Mouse (Mus musculus): ENCODE measurements around the gene Ncoa3. TPM values are rescaled to one million over a fixed set of nuclear protein-coding genes. Genes with fewer than 3 reads are reported as not detected.

Gene Ncoa3
- polyA plus RNA-seq, 1 experiment from 2014 or later = 18.2 TPM

GRCm38 (mm10) chr2:166110764-166111163, 118.3 kb downstream of the Ncoa3 start:
- H3K4me3 ChIP-seq (replicated peaks; ENCODE audit: low read depth, low read length) = no peak overlapping the region
- no peaks in the 10 kb centered on the region for H3K27me3 ChIP-seq (ENCODE audit: control insufficient read depth, insufficient read depth, low read length)
- H3K36me3 ChIP-seq (ENCODE audit: control insufficient read depth, insufficient read depth, low read length) = 0 out of 2 replicates have a peak, but pooled peaks cover 2% of the 10 kb centered on the region
- no peak overlapping the region for H3K27ac ChIP-seq (replicated peaks; ENCODE audit: low read depth, low read length)
- no peak for ATAC-seq (ENCODE audit: low FRiP score, low TSS enrichment)
- 65% methylated on average over 8 of the region's 8 CpGs for WGBS
- no peak overlapping the region for H3K9ac ChIP-seq (replicated peaks; ENCODE audit: low read length)
- no peak overlapping the region for H3K4me2 ChIP-seq (ENCODE audit: low read length)
- H3K9me3 ChIP-seq (ENCODE audit: control insufficient read depth, low read length) = no peaks in the 10 kb centered on the region
- H3K4me1 ChIP-seq (ENCODE audit: control insufficient read depth, insufficient read depth, low read length) = no peaks in the 10 kb centered on the region
- DNase-seq = no peak

DNA sequence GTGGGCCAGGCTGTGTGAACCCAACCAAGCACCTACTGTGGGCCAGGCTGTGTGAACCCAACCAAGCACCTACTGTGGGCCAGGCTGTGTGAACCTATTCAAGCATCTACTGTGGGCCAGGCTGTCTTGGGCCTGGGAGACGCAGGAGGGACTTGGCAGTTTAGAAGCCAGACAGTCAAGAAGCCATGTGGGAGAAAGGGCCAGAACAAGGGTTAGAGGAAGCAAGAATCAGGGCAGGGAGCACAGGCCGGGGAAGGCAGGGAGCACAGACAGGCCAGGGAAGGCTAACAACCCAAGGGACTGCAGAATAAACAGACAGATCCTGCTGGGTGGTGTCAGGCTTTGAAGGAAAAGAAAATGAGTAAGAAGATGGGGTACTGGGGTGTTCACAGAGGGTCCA, 118.8 kb downstream of the Ncoa3 start:
- no peak overlapping the region for H3K9ac ChIP-seq (replicated peaks; ENCODE audit: low read length)
- H3K9me3 ChIP-seq (ENCODE audit: control insufficient read depth, low read length) = no peaks in the 10 kb centered on the region
- 81% methylated on average over 2 of the region's 2 CpGs for WGBS
- H3K27ac ChIP-seq (replicated peaks; ENCODE audit: low read depth, low read length) = no peak overlapping the region
- no peaks in the 10 kb centered on the region for H3K4me1 ChIP-seq (ENCODE audit: control insufficient read depth, insufficient read depth, low read length)
- peaks cover 5% of the 10 kb centered on the region for H3K36me3 ChIP-seq (ENCODE audit: control insufficient read depth, insufficient read depth, low read length)
- ATAC-seq (ENCODE audit: low FRiP score, low TSS enrichment) (no peak), DNase-seq (no peak)
- no peaks in the 10 kb centered on the region for H3K27me3 ChIP-seq (ENCODE audit: control insufficient read depth, insufficient read depth, low read length)
- H3K4me3 ChIP-seq (replicated peaks; ENCODE audit: low read depth, low read length) = no peak overlapping the region
- no peak overlapping the region for H3K4me2 ChIP-seq (ENCODE audit: low read length)

- no peak overlapping the region for H3K4me3 ChIP-seq (replicated peaks; ENCODE audit: low read depth, low read length)
- H3K4me1 ChIP-seq (ENCODE audit: control insufficient read depth, insufficient read depth, low read length) = no peaks in the 10 kb centered on the region
- H3K9ac ChIP-seq (replicated peaks; ENCODE audit: low read length) = no peak overlapping the region
- H3K27me3 ChIP-seq (ENCODE audit: control insufficient read depth, insufficient read depth, low read length) = no peaks in the 10 kb centered on the region
- no peak for DNase-seq
- 25% methylated on average over 10 of the region's 10 CpGs for WGBS
- no peaks in the 10 kb centered on the region for H3K9me3 ChIP-seq (ENCODE audit: control insufficient read depth, low read length)
- peaks cover 11% of the 10 kb centered on the region for H3K36me3 ChIP-seq (ENCODE audit: control insufficient read depth, insufficient read depth, low read length)
- H3K4me2 ChIP-seq (ENCODE audit: low read length) = no peak overlapping the region
- no peak overlapping the region for H3K27ac ChIP-seq (replicated peaks; ENCODE audit: low read depth, low read length)
- ATAC-seq (ENCODE audit: low FRiP score, low TSS enrichment) = no peak
Observed at GRCm38 (mm10) chr2:166111831-166112250, 119.4 kb downstream of the Ncoa3 start.

DNA sequence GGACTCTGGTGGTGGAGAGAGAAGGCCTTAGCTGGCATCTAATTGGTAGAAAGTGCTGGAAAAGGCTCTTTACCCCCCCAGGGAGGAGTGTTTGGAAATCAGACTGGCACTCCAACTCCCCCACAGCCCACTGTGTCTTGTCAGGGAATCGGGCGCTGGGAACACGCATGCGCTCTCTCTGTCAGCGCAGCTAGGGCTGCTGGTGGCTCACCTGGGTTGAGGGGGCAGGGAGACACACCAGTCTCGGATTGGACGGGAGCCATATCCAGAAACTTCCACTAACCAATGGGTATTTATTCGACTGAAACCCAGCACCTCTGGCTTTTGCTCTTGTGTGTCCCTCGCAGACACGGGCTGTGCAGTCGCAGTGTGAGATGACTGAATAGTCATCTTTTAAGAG, 120.5 kb downstream of the Ncoa3 start:
- no peaks in the 10 kb centered on the region for H3K4me1 ChIP-seq (ENCODE audit: control insufficient read depth, insufficient read depth, low read length)
- no peaks in the 10 kb centered on the region for H3K27me3 ChIP-seq (ENCODE audit: control insufficient read depth, insufficient read depth, low read length)
- no peak overlapping the region for H3K9ac ChIP-seq (replicated peaks; ENCODE audit: low read length)
- H3K27ac ChIP-seq (replicated peaks; ENCODE audit: low read depth, low read length) = no peak overlapping the region
- no peak overlapping the region for H3K4me2 ChIP-seq (ENCODE audit: low read length)
- WGBS = 95% methylated on average over 11 of the region's 11 CpGs
- DNase-seq (no peak), ATAC-seq (ENCODE audit: low FRiP score, low TSS enrichment) (no peak)
- no peaks in the 10 kb centered on the region for H3K9me3 ChIP-seq (ENCODE audit: control insufficient read depth, low read length)
- peaks cover 13% of the 10 kb centered on the region for H3K36me3 ChIP-seq (ENCODE audit: control insufficient read depth, insufficient read depth, low read length)
- no peak overlapping the region for H3K4me3 ChIP-seq (replicated peaks; ENCODE audit: low read depth, low read length)

GRCm38 (mm10) chr2:166115571-166116277, 123.3 kb downstream of the Ncoa3 start:
- Histone ChIP-seq H3K27ac (replicated peaks; ENCODE audit: low read depth, low read length) (no peak overlapping the region), H3K4me1 (ENCODE audit: control insufficient read depth, insufficient read depth, low read length) (no peaks in the 10 kb centered on the region), H3K36me3 (ENCODE audit: control insufficient read depth, insufficient read depth, low read length) (peaks cover 13% of the 10 kb centered on the region), H3K9me3 (ENCODE audit: control insufficient read depth, low read length) (no peaks in the 10 kb centered on the region), H3K9ac (replicated peaks; ENCODE audit: low read length) (no peak overlapping the region), H3K27me3 (ENCODE audit: control insufficient read depth, insufficient read depth, low read length) (no peaks in the 10 kb centered on the region), H3K4me3 (replicated peaks; ENCODE audit: low read depth, low read length) (no peak overlapping the region), H3K4me2 (ENCODE audit: low read length) (no peak overlapping the region)
- ATAC-seq (ENCODE audit: low FRiP score, low TSS enrichment) = no peak
- no peak for DNase-seq
- 92% methylated on average over 15 of the region's 15 CpGs for WGBS

DNA sequence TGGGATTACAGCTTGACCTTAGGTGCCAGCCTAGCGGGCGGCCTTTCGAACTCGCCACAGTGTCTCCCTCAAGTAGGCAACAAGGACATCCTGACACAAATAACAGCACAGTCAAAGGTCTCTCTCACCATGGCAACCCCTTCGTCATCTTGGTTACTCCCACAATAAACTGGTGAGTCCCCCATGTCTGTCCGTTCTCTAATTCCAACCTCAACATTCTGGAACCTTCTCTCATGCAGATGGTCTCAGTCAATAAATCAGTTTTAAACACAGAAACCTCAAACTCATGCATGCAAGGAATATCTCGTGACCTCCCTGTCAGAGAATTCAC, 123.8 kb downstream of the Ncoa3 start:
- Histone ChIP-seq H3K36me3 (ENCODE audit: control insufficient read depth, insufficient read depth, low read length) (peaks cover 13% of the 10 kb centered on the region), H3K27ac (replicated peaks; ENCODE audit: low read depth, low read length) (no peak overlapping the region), H3K4me1 (ENCODE audit: control insufficient read depth, insufficient read depth, low read length) (no peaks in the 10 kb centered on the region), H3K9ac (replicated peaks; ENCODE audit: low read length) (no peak overlapping the region), H3K4me3 (replicated peaks; ENCODE audit: low read depth, low read length) (no peak overlapping the region), H3K4me2 (ENCODE audit: low read length) (no peak overlapping the region), H3K9me3 (ENCODE audit: control insufficient read depth, low read length) (no peaks in the 10 kb centered on the region), H3K27me3 (ENCODE audit: control insufficient read depth, insufficient read depth, low read length) (no peaks in the 10 kb centered on the region)
- DNase-seq = no peak
- no peak for ATAC-seq (ENCODE audit: low FRiP score, low TSS enrichment)
- WGBS = 84% methylated on average over 7 of the region's 7 CpGs

GRCm38 (mm10) chr2:166116704-166117103, 124.3 kb downstream of the Ncoa3 start:
- Histone ChIP-seq H3K36me3 (ENCODE audit: control insufficient read depth, insufficient read depth, low read length) (peaks cover 13% of the 10 kb centered on the region), H3K27ac (replicated peaks; ENCODE audit: low read depth, low read length) (no peak overlapping the region), H3K27me3 (ENCODE audit: control insufficient read depth, insufficient read depth, low read length) (no peaks in the 10 kb centered on the region), H3K4me2 (ENCODE audit: low read length) (no peak overlapping the region), H3K9ac (replicated peaks; ENCODE audit: low read length) (no peak overlapping the region), H3K4me1 (ENCODE audit: control insufficient read depth, insufficient read depth, low read length) (no peaks in the 10 kb centered on the region), H3K4me3 (replicated peaks; ENCODE audit: low read depth, low read length) (no peak overlapping the region), H3K9me3 (ENCODE audit: control insufficient read depth, low read length) (no peaks in the 10 kb centered on the region)
- DNase-seq = no peak
- no peak for ATAC-seq (ENCODE audit: low FRiP score, low TSS enrichment)
- WGBS = 99% methylated on average over 16 of the region's 16 CpGs

- H3K4me3 ChIP-seq (replicated peaks; ENCODE audit: low read depth, low read length) = no peak overlapping the region
- no peak overlapping the region for H3K27ac ChIP-seq (replicated peaks; ENCODE audit: low read depth, low read length)
- no peak for ATAC-seq (ENCODE audit: low FRiP score, low TSS enrichment)
- H3K9me3 ChIP-seq (ENCODE audit: control insufficient read depth, low read length) = no peaks in the 10 kb centered on the region
- H3K4me1 ChIP-seq (ENCODE audit: control insufficient read depth, insufficient read depth, low read length) = no peaks in the 10 kb centered on the region
- no peak overlapping the region for H3K4me2 ChIP-seq (ENCODE audit: low read length)
- 88% methylated on average over 2 of the region's 2 CpGs for WGBS
- no peak overlapping the region for H3K9ac ChIP-seq (replicated peaks; ENCODE audit: low read length)
- H3K36me3 ChIP-seq (ENCODE audit: control insufficient read depth, insufficient read depth, low read length) = peaks cover 10% of the 10 kb centered on the region
- DNase-seq = no peak
- H3K27me3 ChIP-seq (ENCODE audit: control insufficient read depth, insufficient read depth, low read length) = no peaks in the 10 kb centered on the region
Observed at GRCm38 (mm10) chr2:166119992-166120391, 127.6 kb downstream of the Ncoa3 start.

GRCm38 (mm10) chr2:166121681-166122355, 129.4 kb downstream of the Ncoa3 start:
- no peak for ATAC-seq (ENCODE audit: low FRiP score, low TSS enrichment)
- Histone ChIP-seq H3K4me3 (replicated peaks; ENCODE audit: low read depth, low read length) (no peak overlapping the region), H3K36me3 (ENCODE audit: control insufficient read depth, insufficient read depth, low read length) (peaks cover 2% of the 10 kb centered on the region), H3K27me3 (ENCODE audit: control insufficient read depth, insufficient read depth, low read length) (no peaks in the 10 kb centered on the region), H3K4me1 (ENCODE audit: control insufficient read depth, insufficient read depth, low read length) (no peaks in the 10 kb centered on the region), H3K27ac (replicated peaks; ENCODE audit: low read depth, low read length) (no peak overlapping the region), H3K9me3 (ENCODE audit: control insufficient read depth, low read length) (no peaks in the 10 kb centered on the region), H3K4me2 (ENCODE audit: low read length) (no peak overlapping the region), H3K9ac (replicated peaks; ENCODE audit: low read length) (no peak overlapping the region)
- 86% methylated on average over 14 of the region's 14 CpGs for WGBS
- DNase-seq = no peak

Data from midbrain, embryonic 14.5 days (tissue).